Mouse (Mus musculus): ENCODE measurements around the gene Ing3.

Ing3 gene

GRCm38 (mm10) chr6:22024168-22024567, 74.8 kb downstream of the Ing3 start:
- DNase-seq (ENCODE audit: low spot score): no peak

Measured in layer of hippocampus, adult 9-10 months (tissue).